Mouse (Mus musculus): ENCODE measurements at regions not wholly inside any gene's neighbourhood (a gene's known extent, or its start where the extent isn't known, plus 50 kb on each side); places are given as distances from the start of the nearest gene placed in this dataset.

DNA sequence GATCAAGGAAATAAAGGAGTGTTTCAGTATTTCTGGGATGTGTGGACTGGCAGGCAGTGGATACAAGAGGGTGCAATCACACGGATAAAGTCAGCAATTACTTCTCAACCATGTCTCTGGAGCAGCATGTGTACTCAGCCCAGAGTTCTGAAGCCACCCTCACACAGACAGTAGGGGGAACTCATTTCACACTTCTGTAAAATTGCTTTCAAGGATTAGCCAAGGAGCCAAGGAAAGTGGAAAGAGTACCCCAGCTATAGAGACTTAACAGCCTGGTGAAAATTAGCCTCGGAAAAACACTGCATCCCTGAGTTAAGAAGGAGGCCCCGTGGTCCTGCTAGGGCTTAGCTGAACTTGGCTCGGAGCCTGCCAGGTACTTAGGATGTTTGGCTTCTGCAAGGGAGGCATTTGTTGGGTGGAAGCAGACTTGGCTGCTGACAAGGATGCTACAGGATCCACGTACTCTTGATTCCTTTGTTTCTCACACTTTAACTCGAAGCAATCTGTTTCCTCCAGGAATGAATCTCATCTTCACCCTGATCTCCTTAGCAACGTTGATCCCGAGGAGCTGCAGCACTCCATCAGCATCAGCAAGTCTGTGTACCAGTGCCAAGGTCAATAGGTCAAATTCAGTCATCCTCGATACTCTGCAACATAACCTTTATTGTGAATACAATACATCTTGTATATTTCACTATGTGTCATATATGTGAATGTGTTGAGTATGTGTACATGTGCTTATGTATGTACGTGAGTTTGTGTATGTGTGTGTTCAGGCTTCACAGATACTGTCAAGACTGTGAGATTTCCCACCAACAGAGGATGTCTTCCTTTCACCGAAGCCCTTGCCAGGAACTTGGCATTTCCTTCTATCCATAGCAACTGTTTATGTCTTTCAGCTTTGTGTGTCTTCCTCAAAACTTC is 326.8 kb downstream of the 1700129C05Rik start:
- DNase-seq, result peak; percentile 3

- DNase-seq, result peak; percentile 51
Observed at GRCm38 (mm10) chr14:58812585-58812984, 330.1 kb downstream of the 1700129C05Rik start.

- DNase-seq, result no peak
Observed at GRCm38 (mm10) chr14:58801402-58801861, 341.3 kb downstream of the 1700129C05Rik start.

- no peak for DNase-seq
Observed at GRCm38 (mm10) chr14:58788190-58788945, 354.3 kb downstream of the 1700129C05Rik start.

DNA sequence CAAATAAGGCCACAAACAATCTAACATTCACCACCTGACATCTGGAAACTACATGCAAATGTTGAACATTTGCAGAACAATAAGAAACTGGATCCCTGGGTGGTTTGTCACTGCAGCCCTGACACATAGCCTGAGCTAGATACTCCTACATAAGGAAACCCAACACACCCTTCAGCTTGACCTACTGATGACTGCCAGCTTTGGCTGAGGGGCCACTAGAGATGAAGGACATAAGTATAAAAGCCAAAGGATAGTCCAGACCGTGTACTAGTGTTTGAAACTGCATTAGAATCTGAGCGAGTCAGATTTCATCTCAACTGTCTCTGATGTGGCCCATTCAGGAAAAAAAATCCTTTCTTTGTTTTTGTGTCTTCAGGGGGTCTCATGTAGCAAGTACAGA is 355.1 kb downstream of the 1700129C05Rik start:
- DNase-seq, result no peak

GRCm38 (mm10) chr14:58786791-58787491 is 355.8 kb downstream of the 1700129C05Rik start:
- DNase-seq, result peak; percentile 7

GRCm38 (mm10) chr14:58783201-58783600 is 359.5 kb downstream of the 1700129C05Rik start:
- DNase-seq, result peak; percentile 7

- no peak for DNase-seq
Observed at GRCm38 (mm10) chr14:58780306-58780705, 362.4 kb downstream of the 1700129C05Rik start.

- no peak for DNase-seq
Observed at GRCm38 (mm10) chr14:58778675-58779074, 364.0 kb downstream of the 1700129C05Rik start.

DNA sequence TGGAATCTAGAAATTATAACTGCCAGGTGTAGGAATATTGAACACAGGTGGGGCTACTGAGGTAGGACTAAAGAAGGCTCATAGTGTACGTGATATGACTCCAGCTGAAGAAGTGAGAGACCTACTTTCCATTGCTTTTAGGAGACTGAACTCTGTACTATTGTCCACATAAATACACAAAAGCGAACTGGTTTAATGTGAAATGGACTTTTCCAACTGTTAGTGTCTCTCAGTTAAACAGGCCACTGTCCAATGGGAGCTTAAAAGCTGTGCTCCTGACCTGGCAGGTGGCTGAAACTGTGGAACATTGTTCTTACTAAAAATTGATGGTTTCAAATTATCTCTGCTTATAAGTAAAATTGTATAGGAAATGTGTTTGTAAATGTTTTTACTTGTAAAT is 381.4 kb downstream of the 1700129C05Rik start:
- no peak for DNase-seq

DNA sequence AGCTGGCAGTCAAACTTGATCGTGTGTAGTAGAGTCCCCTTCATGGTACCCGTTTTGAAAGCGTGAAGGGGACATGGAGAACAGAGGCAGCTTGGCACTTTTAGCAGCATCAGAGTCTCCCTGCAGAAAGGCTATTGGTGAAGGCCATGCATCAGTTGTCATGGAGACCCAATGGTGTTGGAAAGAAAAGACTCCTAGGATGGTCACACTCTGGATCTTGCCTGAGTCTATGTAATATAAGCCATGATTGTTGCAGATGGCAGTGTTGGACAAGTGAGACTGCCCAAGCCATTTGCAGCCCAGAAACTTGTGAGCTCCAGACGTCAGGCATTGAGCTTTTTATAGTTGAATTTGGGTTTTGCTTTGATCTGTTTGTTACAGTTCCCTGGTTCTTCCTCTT is 382.9 kb downstream of the 1700129C05Rik start:
- no peak for DNase-seq

- no peak for DNase-seq
Observed at GRCm38 (mm10) chr14:58753781-58754180, 388.9 kb downstream of the 1700129C05Rik start.

GRCm38 (mm10) chr14:58753136-58753535 is 389.6 kb downstream of the 1700129C05Rik start:
- DNase-seq, result no peak

- no peak for DNase-seq
Observed at GRCm38 (mm10) chr14:58726418-58726817, 416.3 kb downstream of the 1700129C05Rik start.

- DNase-seq, result no peak
Observed at GRCm38 (mm10) chr14:58714856-58715255, 427.8 kb downstream of the 1700129C05Rik start.

- DNase-seq, result peak; percentile 5
Observed at GRCm38 (mm10) chr14:58709861-58710260, 432.8 kb downstream of the 1700129C05Rik start.

- peak; percentile 11 for DNase-seq
Observed at GRCm38 (mm10) chr14:58709281-58709680, 433.4 kb downstream of the 1700129C05Rik start.

DNA sequence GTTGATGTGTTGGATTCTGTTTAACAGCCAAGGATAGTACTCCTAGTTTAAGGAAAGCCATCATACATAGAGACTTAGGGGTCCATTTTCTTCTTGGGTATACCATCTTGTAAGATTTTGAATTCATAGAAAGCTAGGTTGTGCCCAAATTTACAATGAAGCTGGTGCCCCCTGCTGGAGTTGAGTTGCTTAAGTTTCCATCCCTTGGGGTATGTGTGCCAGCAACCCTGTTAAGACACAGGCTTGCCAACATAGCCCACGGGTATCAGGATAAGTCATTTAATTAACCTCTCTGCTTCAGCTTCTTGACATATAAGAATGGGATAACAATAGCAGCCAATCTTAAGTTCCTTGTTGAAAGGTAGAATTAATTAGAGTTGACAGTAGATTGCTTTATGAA is 440.9 kb downstream of the 1700129C05Rik start:
- peak; percentile 57 for DNase-seq

DNA sequence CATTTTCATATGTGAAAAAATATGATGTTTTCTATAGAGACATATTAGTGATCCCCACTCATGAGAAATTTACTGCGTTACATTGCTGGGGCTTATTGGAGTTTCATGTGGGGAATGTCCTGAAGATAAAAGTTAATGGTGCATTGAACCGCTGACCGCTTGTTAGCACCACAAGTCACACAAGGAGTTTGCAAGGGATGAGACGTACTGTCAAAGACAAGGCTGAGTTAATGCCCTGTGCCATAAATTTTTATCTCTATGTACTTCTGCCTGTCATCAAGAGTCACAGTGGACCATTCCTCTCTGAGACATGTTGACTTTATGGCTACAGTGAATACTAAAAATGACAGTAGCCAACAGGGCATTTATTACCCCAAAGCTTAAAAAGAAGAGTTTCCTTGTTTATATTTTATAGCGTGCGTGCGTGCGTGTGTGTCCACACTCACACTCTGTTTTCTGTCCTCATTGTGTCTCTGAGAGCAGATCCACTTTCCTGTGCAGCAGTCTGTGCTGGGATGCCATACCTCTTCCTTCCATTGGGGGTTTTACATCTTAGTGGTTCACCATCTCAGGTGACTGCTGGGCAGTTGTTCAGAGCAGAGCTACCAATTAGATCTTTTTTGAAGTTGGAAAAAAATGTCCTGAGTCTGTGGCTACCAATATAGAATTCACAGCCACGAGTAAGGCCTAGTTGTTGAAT is 451.4 kb downstream of the 1700129C05Rik start:
- DNase-seq, result no peak

DNA sequence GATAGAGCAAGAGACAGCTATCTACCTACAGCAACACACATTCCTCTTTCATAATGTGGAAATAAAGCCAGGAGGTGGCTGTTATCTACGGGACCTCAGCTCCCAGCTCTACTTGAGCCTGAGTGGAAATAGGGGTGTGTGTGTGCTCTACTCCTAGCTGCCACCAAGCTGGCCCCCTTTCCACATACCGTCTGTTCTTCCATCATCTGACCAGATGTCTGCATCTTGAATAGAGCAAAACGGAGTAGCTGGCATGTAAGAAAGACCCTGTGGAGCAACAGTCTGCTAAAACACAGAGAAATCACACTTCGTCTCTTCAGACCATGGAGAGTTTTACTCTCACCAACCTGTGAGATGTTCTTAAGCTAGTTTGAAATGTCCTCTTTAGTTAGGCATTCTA is 454.9 kb downstream of the 1700129C05Rik start:
- no peak for DNase-seq

GRCm38 (mm10) chr14:58678781-58679180 is 463.9 kb downstream of the 1700129C05Rik start:
- no peak for DNase-seq

GRCm38 (mm10) chr14:58678126-58678656 is 464.5 kb downstream of the 1700129C05Rik start:
- DNase-seq, result no peak

Data from kidney, postnatal 14 days (tissue).